Mouse (Mus musculus): Measurements from ENCODE around the gene Fbxo44. TPM values are rescaled to one million over a fixed set of nuclear protein-coding genes. Genes with fewer than 3 reads are reported as not detected.

Fbxo44 gene
- 0.97 TPM for polyA plus RNA-seq (2014; fragmentation: Illumina TruSeq; extraction: RNeasy Lipid Tissue Mini Kit (QIAGEN cat#74804))

DNA sequence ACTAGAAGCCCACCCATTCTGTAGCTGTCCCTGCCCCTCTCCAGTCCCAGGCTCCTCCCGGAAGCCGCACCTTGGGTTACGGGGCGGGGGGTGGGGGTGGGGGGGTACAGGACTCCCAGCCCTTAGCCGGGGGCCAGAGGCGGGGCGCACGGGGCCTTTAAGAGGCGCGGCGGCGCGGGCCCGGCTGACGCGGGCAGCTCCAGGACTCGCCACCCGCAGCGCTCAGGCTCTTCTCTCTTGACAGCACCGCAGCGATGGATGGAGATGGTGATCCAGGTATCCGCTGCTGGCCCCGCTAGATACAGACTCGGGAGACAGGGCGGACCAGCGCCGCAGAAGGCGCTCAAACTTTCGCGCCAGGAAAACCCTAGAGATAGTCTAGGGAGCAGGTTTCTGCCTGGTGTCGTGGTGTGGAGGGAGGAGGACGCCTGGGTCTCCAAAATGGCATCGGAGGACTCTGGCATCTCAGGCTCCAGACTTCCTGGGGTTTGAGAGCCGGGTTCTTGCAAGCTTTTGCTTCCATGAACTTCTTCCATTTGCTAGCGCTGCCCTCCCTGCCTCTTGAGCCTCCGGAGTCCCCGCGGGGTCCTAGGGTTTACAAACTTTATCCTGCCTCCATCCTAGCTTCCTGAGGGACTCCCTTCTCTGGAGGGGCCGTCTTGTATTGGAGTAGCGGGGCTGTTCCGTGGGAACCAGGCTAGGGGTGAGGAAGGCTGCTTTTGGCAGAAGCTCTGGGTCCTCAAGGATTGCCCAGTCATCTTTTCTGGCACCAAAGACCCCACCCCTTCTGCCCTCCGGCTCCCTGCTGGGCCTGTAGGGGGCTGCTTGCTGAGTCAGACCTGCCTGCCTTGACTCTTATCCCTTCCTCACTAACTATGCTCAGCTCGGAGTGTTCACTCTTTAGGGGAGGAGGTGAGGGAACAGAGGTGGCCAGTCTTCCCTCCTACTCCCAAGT lies at the start of gene Fbxo44, which contains the start of gene Fbxo2:
Gene Fbxo44, minus strand, starts transcription at position 47 of the 955 bp plus-strand sequence.
Gene Fbxo2, plus strand, starts transcription at position 186 of the 955 bp plus-strand sequence.

DNA sequence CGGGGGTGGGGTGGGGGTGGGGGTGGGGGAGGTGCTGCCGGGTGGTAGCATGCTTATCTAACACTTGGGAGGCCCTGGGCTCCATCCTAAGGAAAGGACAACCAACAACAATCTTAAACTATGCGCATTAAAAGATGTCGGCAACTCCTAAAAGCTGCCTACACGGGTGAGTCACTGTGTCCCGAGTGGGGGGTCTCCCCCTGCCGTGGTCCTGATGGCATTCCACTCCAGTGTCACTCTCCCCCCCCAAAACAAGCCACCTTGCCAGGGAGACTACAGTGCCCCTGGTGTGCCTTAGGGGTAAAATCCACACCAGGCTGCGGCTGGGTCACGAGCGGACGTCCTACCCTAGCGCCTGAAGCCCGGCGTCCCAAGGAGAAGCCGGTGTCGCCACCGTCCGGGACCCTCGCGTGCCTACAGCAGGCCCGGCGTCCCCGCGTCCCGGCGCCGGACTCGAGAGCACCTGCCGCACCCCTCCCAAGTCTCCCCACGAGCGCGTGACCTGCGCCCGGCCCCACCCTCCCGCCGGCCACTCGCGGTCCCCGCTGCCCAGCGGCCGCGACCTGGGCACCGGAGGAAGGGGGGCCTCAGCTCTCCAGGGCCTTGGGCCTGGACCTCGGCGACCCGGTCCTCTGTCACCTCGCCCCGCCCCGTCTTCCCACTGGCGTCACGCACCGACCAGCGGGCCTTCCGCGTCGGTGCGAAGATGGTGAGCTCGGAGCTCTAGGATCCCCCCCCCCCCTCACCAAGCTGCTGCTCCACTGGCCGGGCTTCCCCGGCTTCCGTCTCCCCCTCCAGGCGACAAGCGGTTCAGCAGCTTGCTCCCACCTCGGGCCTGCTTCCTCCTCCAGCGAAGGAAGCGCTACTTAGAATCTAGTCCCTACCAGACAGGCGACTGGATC lies 8.8 kb downstream of the Fbxo44 start, which contains the start of gene Fbxo6:
Gene Fbxo6, minus strand, starts transcription at position 874 of the 902 bp plus-strand sequence.

GRCm38 (mm10) chr4:148130561-148131413 lies 29.5 kb downstream of the Fbxo44 start, which contains the start of gene Draxin:
Gene Draxin (minus strand): TSS chr4:148130698.

GRCm38 (mm10) chr4:148130133-148130532 lies 30.1 kb downstream of the Fbxo44 start, which contains the start of gene Mad2l2:
Gene Mad2l2 (plus strand): TSS chr4:148130384.

Other genes starting within 250 kb of the Fbxo44 start
- gene Plod1, start 223.7 kb downstream of the Fbxo44 start, polyA plus RNA-seq (2014; fragmentation: Illumina TruSeq; extraction: RNeasy Lipid Tissue Mini Kit (QIAGEN cat#74804)), result 3.3 TPM
- 10.2 TPM for gene 2510039O18Rik, start 219.6 kb downstream of the Fbxo44 start, polyA plus RNA-seq (2014; fragmentation: Illumina TruSeq; extraction: RNeasy Lipid Tissue Mini Kit (QIAGEN cat#74804))
- gene Nppb, start 174.7 kb downstream of the Fbxo44 start, polyA plus RNA-seq (2014; fragmentation: Illumina TruSeq; extraction: RNeasy Lipid Tissue Mini Kit (QIAGEN cat#74804)), result not detected
- not detected for gene Nppa, start 159.8 kb downstream of the Fbxo44 start, polyA plus RNA-seq (2014; fragmentation: Illumina TruSeq; extraction: RNeasy Lipid Tissue Mini Kit (QIAGEN cat#74804))
- gene Clcn6, start 121.7 kb downstream of the Fbxo44 start, polyA plus RNA-seq (2014; fragmentation: Illumina TruSeq; extraction: RNeasy Lipid Tissue Mini Kit (QIAGEN cat#74804)), result 3.2 TPM
- 2.0 TPM for gene Mthfr, start 121.4 kb downstream of the Fbxo44 start, polyA plus RNA-seq (2014; fragmentation: Illumina TruSeq; extraction: RNeasy Lipid Tissue Mini Kit (QIAGEN cat#74804))
- 12.6 TPM for gene Agtrap, start 72.5 kb downstream of the Fbxo44 start, polyA plus RNA-seq (2014; fragmentation: Illumina TruSeq; extraction: RNeasy Lipid Tissue Mini Kit (QIAGEN cat#74804))
- gene Mad2l2, start 30.1 kb downstream of the Fbxo44 start, polyA plus RNA-seq (2014; fragmentation: Illumina TruSeq; extraction: RNeasy Lipid Tissue Mini Kit (QIAGEN cat#74804)), result 2.3 TPM
- not detected for gene Draxin, start 29.8 kb downstream of the Fbxo44 start, polyA plus RNA-seq (2014; fragmentation: Illumina TruSeq; extraction: RNeasy Lipid Tissue Mini Kit (QIAGEN cat#74804))
- gene Fbxo6, start 8.3 kb downstream of the Fbxo44 start, polyA plus RNA-seq (2014; fragmentation: Illumina TruSeq; extraction: RNeasy Lipid Tissue Mini Kit (QIAGEN cat#74804)), result 0.43 TPM
- not detected for gene Fbxo2, start 139 bp upstream of the Fbxo44 start, polyA plus RNA-seq (2014; fragmentation: Illumina TruSeq; extraction: RNeasy Lipid Tissue Mini Kit (QIAGEN cat#74804))
- not detected for gene Disp3, start 127.5 kb upstream of the Fbxo44 start, polyA plus RNA-seq (2014; fragmentation: Illumina TruSeq; extraction: RNeasy Lipid Tissue Mini Kit (QIAGEN cat#74804))

Measured in ovary, adult 10 weeks (tissue).